Mouse (Mus musculus) MEL (cell line): Measurements from ENCODE around the gene Mymx.

Experiments used
- E2F4 ChIP-seq: IDR thresholded peaks from 2 replicates; pipeline ENCODE4 v1.6.1; 2011; ENCODE audit warnings: low read depth, low read length, improper control_type of control experiment, borderline replicate concordance
- ELF1 ChIP-seq: IDR thresholded peaks from 2 replicates; pipeline ENCODE4 v1.6.1; 2014; ENCODE audit warnings: low read depth, mild to moderate bottlenecking, inconsistent platforms, low read length, improper control_type of control experiment, moderate library complexity
- ETS1 ChIP-seq: IDR thresholded peaks from 2 replicates; pipeline ENCODE4 v1.6.1; 2012; ENCODE audit warnings: low read depth, mild to moderate bottlenecking, inconsistent platforms, low read length, improper control_type of control experiment, moderate library complexity
- POLR2AphosphoS5 ChIP-seq: IDR thresholded peaks from 2 replicates; pipeline ENCODE4 v1.6.1; 2012; ENCODE audit warnings: low read depth, borderline replicate concordance, mild to moderate bottlenecking, inconsistent platforms, low read length, moderate library complexity, mixed read lengths
- ZNF384 ChIP-seq: IDR thresholded peaks from 2 replicates; pipeline ENCODE4 v1.6.1; 2012; ENCODE audit warnings: low read depth, mild to moderate bottlenecking, inconsistent platforms, low read length, improper control_type of control experiment

- TF ChIP-seq POLR2AphosphoS5 (no peak), E2F4 (no peak), ZNF384 (no peak), ELF1 (no peak), ETS1 (no peak)
These were observed 14.8 kb upstream of the Mymx start for GRCm38 (mm10) chr17:45616679-45617078.
